Mouse (Mus musculus) layer of hippocampus, adult 11-12 months (tissue): ENCODE data around the gene 9830107B12Rik.

Experiments used
- DNase-seq: peaks from one replicate; pipeline ENCODE4 v3.0.0; 2022; ENCODE audit warnings: low spot score

The 9830107B12Rik gene

GRCm38 (mm10) chr17:48094820-48095680 is 51.0 kb downstream of the 9830107B12Rik start:
- DNase-seq = no peak

DNA sequence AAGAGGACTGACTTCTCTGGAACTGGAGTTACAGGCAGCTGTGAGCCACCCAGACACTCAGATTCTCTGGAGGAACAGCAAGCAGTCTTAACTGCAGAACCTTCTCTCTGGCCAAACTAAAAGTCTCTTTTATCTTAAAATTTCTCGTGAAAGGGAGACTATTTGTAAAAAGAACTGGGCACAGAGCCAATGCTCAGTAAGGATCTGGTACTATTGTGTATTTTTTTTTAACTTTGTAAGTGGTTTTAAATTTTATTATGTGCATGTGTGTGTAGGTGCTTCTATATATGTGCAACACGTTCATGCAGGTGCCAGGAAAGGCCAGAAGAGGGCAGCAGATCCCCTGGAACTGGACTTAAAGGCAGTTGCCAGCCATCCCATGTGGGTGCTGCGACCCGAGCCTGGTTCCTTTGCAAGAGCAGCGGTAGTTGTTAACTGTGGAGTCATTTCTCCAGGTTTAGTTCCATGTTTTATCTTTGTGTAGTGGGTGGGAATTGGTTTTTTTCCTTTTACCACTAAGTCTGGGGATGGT is 52.7 kb downstream of the 9830107B12Rik start:
- DNase-seq = no peak

DNA sequence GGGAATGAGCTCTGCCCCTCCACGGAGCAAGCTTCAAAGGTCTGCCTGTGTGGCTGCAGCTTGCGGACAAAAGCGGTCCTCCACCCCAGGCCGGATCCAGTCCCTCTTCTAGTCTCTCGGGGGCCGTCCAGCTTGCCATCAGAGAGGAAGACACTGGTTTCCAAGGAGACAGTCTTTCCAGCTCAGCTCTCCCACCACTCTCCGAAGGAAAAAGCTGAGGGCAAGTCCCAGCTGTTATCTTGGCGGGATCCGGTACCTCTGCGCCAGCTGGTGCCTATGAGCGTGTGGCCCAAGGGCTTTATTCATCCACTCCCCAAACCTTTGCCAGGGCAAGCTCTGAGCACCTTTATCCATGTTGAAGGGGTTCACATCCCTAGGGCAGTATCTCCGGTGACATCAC is 55.8 kb downstream of the 9830107B12Rik start:
- no peak for DNase-seq

GRCm38 (mm10) chr17:48089446-48089845 is 56.6 kb downstream of the 9830107B12Rik start:
- no peak for DNase-seq

GRCm38 (mm10) chr17:48089019-48089418 is 57.0 kb downstream of the 9830107B12Rik start, which contains the start of gene 1700067P10Rik:
Gene 1700067P10Rik (plus strand): TSS chr17:48089319.
- DNase-seq = no peak

DNA sequence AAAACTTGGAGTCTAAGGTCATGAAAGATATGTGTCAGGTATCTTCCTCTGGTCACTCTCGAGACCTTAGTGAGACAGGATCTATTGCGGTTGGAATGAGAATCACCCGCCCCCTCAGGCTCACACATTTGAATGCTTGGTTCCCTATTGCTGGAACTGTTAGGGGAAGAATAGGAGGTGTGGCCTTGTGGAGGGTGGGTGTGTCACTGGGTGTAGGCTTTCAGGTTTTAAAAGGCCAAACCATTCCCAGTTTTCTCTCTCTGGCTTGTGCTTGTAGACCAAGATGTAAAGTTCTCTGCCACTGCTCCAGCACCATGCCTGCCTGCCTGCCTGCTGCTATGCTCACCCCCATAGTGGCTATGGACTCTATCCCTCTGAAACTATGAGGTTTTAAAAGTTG is 65.4 kb downstream of the 9830107B12Rik start:
- no peak for DNase-seq
